Mouse (Mus musculus): Measurements from ENCODE around the gene Foxd1. TPM values are rescaled to one million over a fixed set of nuclear protein-coding genes. Genes with fewer than 3 reads are reported as not detected.

The Foxd1 gene
- not detected in 2 replicates for polyA plus RNA-seq (2012; rRNA removed)

GRCm38 (mm10) chr13:98354090-98354801 is at the start of gene Foxd1:
Gene Foxd1 (plus strand): TSS chr13:98354242.

GRCm38 (mm10) chr13:98316480-98317245 is 37.4 kb upstream of the Foxd1 start, which contains the start of gene Btf3:
Gene Btf3 (minus strand): TSS chr13:98317006.

Other genes with a start within 250 kb of the Foxd1 start
- 0.52 and 0.65 TPM in 2 replicates for gene Arhgef28, start 147.8 kb upstream of the Foxd1 start, polyA plus RNA-seq (2012; rRNA removed)
- gene Utp15, start 91.2 kb upstream of the Foxd1 start, polyA plus RNA-seq (2012; rRNA removed), result 4.2 TPM in 2 replicates
- gene Ankra2, start 91.2 kb upstream of the Foxd1 start, polyA plus RNA-seq (2012; rRNA removed), result 10.4 and 11.0 TPM in 2 replicates
- gene Gm21976, start 74.4 kb upstream of the Foxd1 start, polyA plus RNA-seq (2012; rRNA removed), result not detected in 2 replicates
- 237 and 257 TPM in 2 replicates for gene Btf3, start 37.2 kb upstream of the Foxd1 start, polyA plus RNA-seq (2012; rRNA removed)
- 0.81 and 1.6 TPM in 2 replicates for gene Gm10320, start 137.8 kb downstream of the Foxd1 start, polyA plus RNA-seq (2012; rRNA removed)